Mouse (Mus musculus): ENCODE results near the gene Gm12830. TPM values are rescaled to one million over a fixed set of nuclear protein-coding genes. Genes with fewer than 3 reads are reported as not detected.

Gene Gm12830
- polyA plus RNA-seq, 1 experiment = not detected

DNA sequence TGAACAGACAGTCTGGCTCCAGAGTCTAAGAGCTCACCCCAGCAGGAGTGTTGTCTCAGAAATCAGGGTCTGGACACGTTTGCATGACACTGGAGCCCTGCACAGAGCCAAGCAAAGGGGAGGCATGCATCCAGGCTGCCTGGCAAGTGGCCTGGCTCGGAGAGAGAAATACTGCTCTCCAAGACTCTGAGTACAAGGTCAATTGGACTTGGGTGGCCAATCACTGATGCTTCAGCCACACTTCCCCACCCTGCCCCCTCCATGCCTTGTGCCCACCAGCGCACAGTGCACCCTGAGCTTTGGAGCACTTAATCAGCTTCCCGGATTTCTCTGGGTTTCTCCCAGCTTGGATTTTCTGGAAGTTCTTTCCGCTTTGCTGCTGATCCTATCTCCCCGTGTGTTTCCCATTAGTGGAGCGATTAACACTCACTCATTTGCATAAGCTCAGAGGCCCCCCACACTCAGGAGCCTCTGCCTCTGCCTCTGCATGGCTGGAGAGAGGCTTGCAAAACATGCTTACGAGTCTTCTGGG lies 55.0 kb downstream of the Gm12830 start:
- H3K36me3 ChIP-seq (ENCODE audit: control insufficient read depth, insufficient read depth, low read length) = no peaks in the 10 kb centered on the region
- H3K4me1 ChIP-seq (ENCODE audit: control insufficient read depth, insufficient read depth, insufficient read length) = no peaks in the 10 kb centered on the region
- no peak overlapping the region for H3K4me3 ChIP-seq (ENCODE audit: extremely low read depth, insufficient read depth, insufficient read length)
- WGBS = 59% methylated on average over 8 of the region's 8 CpGs
- no peak for DNase-seq (ENCODE audit: low read depth in 1 of 2, low spot score in 2 of 2)
- H3K27me3 ChIP-seq (ENCODE audit: control insufficient read depth, insufficient read depth, low read length) = no peaks in the 10 kb centered on the region
- TF ChIP-seq POLR2A (IDR thresholded peaks at IDR 0.05; ENCODE audit: low read depth, low read length) = no peak
- no peak for TF ChIP-seq CTCF (IDR thresholded peaks at IDR 0.05; ENCODE audit: extremely low read depth, insufficient read depth, insufficient read length, insufficient replicate concordance)
- H3K27ac ChIP-seq (ENCODE audit: insufficient read depth, low read length) = no peak overlapping the region

DNA sequence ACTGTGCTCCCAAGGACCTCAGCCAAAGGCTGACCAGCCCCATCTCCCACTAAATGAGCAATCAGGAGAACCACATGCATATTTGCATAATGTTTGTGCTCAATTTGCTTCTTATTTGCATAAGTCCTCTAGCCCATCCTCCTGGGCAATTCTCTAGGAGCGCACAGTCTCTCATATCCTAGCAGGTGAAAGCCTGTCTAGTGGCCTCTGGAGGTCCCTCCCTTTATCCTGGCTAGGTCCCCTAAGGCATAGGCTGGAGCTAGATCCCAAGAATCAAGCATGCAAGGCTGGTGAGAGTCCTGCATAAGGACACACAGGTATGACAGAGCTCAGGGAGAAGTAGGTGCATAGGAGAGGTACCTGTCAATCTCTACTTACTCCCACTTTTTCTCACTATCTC lies 60.7 kb downstream of the Gm12830 start:
- H3K27me3 ChIP-seq (ENCODE audit: control insufficient read depth, insufficient read depth, low read length) = no peaks in the 10 kb centered on the region
- no peaks in the 10 kb centered on the region for H3K4me1 ChIP-seq (ENCODE audit: control insufficient read depth, insufficient read depth, insufficient read length)
- H3K4me3 ChIP-seq (ENCODE audit: extremely low read depth, insufficient read depth, insufficient read length) = no peak overlapping the region
- WGBS = 85% methylated on average over 1 of the region's 1 CpGs
- H3K27ac ChIP-seq (ENCODE audit: insufficient read depth, low read length) = no peak overlapping the region
- DNase-seq (ENCODE audit: low read depth in 1 of 2, low spot score in 2 of 2) = no peak
- TF ChIP-seq POLR2A (IDR thresholded peaks at IDR 0.05; ENCODE audit: low read depth, low read length) (no peak), CTCF (IDR thresholded peaks at IDR 0.05; ENCODE audit: extremely low read depth, insufficient read depth, insufficient read length, insufficient replicate concordance) (no peak)
- H3K36me3 ChIP-seq (ENCODE audit: control insufficient read depth, insufficient read depth, low read length) = no peaks in the 10 kb centered on the region

DNA sequence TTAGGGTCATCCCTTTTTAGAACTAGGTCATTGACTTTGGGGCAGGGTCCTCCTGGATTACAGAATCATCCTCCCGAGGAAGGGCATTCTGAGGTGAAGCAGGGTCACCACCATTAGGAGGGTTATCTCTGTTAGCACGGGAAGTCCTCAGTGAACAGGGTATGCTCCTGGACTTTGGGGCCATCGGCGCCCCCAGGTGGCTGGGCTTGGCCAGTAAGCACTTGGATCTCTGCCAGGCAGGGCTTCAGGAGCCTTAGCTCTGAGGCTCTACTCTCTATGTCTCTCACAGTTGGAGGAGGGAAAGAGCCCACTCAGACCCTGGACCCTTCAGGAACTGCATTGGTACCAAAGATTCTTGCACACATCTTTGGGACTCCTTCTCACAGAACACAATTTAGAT lies 76.3 kb downstream of the Gm12830 start:
- Histone ChIP-seq H3K4me1 (ENCODE audit: control insufficient read depth, insufficient read depth, insufficient read length) (no peaks in the 10 kb centered on the region), H3K27me3 (ENCODE audit: control insufficient read depth, insufficient read depth, low read length) (peaks cover 22% of the 10 kb centered on the region), H3K36me3 (ENCODE audit: control insufficient read depth, insufficient read depth, low read length) (no peaks in the 10 kb centered on the region), H3K4me3 (ENCODE audit: extremely low read depth, insufficient read depth, insufficient read length) (no peak overlapping the region), H3K27ac (ENCODE audit: insufficient read depth, low read length) (no peak overlapping the region)
- TF ChIP-seq CTCF (IDR thresholded peaks at IDR 0.05; ENCODE audit: extremely low read depth, insufficient read depth, insufficient read length, insufficient replicate concordance) (no peak), POLR2A (IDR thresholded peaks at IDR 0.05; ENCODE audit: low read depth, low read length) (no peak)
- 13% methylated on average over 4 of the region's 4 CpGs for WGBS
- DNase-seq (ENCODE audit: low read depth in 1 of 2, low spot score in 2 of 2) = peak in 1 of 2 experiments; percentile 20

DNA sequence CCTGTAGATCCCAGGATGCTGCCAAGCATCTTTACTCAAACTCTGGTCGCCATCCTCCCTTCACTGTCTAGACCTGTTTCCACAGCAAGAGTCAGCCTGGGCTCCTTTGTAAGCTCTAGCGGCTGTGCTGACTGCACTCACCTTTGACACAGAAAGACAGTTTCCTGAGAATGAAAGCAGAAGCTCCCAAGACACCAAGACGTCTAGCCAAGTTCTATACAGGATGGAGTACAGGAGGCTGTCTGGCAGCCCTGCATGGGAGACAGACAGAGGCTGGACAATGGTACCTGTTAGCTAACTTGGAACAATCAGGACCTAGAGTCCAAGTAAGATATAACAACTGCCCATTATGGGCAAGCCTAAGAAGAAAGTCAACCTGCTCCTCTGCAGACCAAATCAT lies 78.4 kb downstream of the Gm12830 start:
- no peak overlapping the region for H3K27ac ChIP-seq (ENCODE audit: insufficient read depth, low read length)
- DNase-seq (ENCODE audit: low read depth in 1 of 2, low spot score in 2 of 2) = no peak
- TF ChIP-seq POLR2A (IDR thresholded peaks at IDR 0.05; ENCODE audit: low read depth, low read length) (no peak), CTCF (IDR thresholded peaks at IDR 0.05; ENCODE audit: extremely low read depth, insufficient read depth, insufficient read length, insufficient replicate concordance) (no peak)
- no peaks in the 10 kb centered on the region for H3K4me1 ChIP-seq (ENCODE audit: control insufficient read depth, insufficient read depth, insufficient read length)
- peaks cover 28% of the 10 kb centered on the region for H3K27me3 ChIP-seq (ENCODE audit: control insufficient read depth, insufficient read depth, low read length)
- H3K4me3 ChIP-seq (ENCODE audit: extremely low read depth, insufficient read depth, insufficient read length) = no peak overlapping the region
- 6% methylated on average over 3 of the region's 3 CpGs for WGBS
- H3K36me3 ChIP-seq (ENCODE audit: control insufficient read depth, insufficient read depth, low read length) = no peaks in the 10 kb centered on the region

DNA sequence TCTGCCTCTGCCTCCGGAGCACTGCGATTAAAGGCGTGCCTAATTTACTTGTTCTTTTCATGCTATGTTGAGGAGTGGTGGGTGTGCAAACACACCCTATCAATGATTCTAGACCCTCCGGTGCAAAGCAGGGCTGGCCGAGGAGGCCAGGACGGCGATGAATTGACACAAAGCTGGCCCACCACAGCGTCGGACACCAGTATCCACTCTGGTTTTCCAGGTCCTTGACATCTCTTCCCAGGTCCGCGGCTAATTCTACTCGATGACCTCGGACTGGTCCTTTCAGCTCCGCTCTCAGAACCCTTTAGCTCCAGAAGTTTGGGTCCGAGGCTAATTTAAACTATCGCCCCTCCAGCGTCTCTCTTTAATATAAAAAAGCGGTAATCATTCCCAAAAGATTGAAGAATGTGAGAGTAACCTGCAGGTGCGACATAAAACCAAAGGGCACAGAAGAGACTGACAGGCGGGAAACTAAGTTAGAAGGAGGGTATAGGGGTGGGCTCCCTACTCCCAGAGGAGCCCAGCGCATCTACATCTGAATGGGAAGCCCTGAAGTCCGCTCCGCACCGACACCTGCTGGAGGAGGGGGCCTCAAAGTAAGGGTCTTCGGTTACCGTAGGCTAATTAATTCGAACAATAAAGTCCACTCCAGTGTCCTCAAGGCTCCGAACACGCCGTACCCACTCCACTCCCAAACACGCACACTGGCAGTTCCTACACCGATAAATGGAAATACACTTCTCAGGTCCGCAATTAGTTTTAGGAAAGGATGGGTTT lies 79.5 kb downstream of the Gm12830 start:
- 14% methylated on average over 33 of the region's 33 CpGs for WGBS
- no peak overlapping the region for H3K4me3 ChIP-seq (ENCODE audit: extremely low read depth, insufficient read depth, insufficient read length)
- DNase-seq (ENCODE audit: low read depth in 1 of 2, low spot score in 2 of 2) = no peak
- H3K36me3 ChIP-seq (ENCODE audit: control insufficient read depth, insufficient read depth, low read length) = no peaks in the 10 kb centered on the region
- H3K27me3 ChIP-seq (ENCODE audit: control insufficient read depth, insufficient read depth, low read length) = peaks cover 35% of the 10 kb centered on the region
- TF ChIP-seq POLR2A (IDR thresholded peaks at IDR 0.05; ENCODE audit: low read depth, low read length) (no peak), CTCF (IDR thresholded peaks at IDR 0.05; ENCODE audit: extremely low read depth, insufficient read depth, insufficient read length, insufficient replicate concordance) (no peak)
- H3K27ac ChIP-seq (ENCODE audit: insufficient read depth, low read length) = no peak overlapping the region
- no peaks in the 10 kb centered on the region for H3K4me1 ChIP-seq (ENCODE audit: control insufficient read depth, insufficient read depth, insufficient read length)

DNA sequence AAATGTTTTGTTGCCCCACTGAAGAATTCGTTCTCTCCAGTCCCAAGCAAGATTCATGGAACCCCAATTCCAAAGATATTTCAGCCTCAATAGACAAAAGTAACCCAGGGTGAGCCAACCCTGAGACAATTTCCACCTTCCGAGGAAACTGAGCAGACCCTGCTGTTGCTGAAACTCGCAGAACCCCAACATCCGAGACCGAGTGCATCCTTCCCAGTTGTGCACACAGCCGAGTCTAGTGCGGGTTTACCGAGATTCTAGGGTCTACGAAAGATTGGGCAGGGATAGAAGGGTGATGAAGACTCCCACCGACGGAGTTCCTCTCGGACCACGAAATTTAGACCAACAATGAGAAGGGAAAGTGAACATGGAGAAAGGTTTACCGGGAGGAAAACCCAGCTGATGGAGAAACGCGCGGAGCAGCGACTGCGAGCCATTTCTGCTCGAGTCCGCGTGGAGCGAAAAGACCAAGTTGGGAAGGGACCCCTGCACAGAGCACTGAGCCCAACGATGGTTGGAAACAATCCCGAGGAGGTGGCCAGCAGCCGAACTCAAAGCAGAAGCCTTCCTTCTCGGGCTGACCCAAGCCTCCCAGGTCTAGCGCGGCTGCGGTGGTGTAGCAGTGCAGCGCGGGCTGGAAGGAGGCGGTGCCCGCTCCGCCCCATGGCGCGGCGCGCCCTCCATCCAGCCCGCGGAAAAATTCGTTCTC lies 80.3 kb downstream of the Gm12830 start:
- Histone ChIP-seq H3K27ac (ENCODE audit: insufficient read depth, low read length) (no peak overlapping the region), H3K4me3 (ENCODE audit: extremely low read depth, insufficient read depth, insufficient read length) (no peak overlapping the region), H3K4me1 (ENCODE audit: control insufficient read depth, insufficient read depth, insufficient read length) (no peaks in the 10 kb centered on the region), H3K27me3 (ENCODE audit: control insufficient read depth, insufficient read depth, low read length) (peaks cover 36% of the 10 kb centered on the region), H3K36me3 (ENCODE audit: control insufficient read depth, insufficient read depth, low read length) (no peaks in the 10 kb centered on the region)
- 4% methylated on average over 42 of the region's 42 CpGs for WGBS
- DNase-seq (ENCODE audit: low read depth in 1 of 2, low spot score in 2 of 2) = no peak
- no peak for TF ChIP-seq POLR2A (IDR thresholded peaks at IDR 0.05; ENCODE audit: low read depth, low read length)
